Mouse (Mus musculus): Measurements from ENCODE around the gene Olfr1238.

The Olfr1238 gene

GRCm38 (mm10) chr2:89409576-89409975 is at the start of gene Olfr1238:
Gene Olfr1238, minus strand, starts transcription at chr2:89409676.
- no peak for DNase-seq (ENCODE audit: low spot score)

- no peak for DNase-seq (ENCODE audit: low spot score)
Measured at GRCm38 (mm10) chr2:89442900-89443299, 33.4 kb upstream of the Olfr1238 start, which contains the start of gene Olfr1240. Gene Olfr1240, minus strand, starts transcription at chr2:89443000.

GRCm38 (mm10) chr2:89420307-89420706 is 10.8 kb upstream of the Olfr1238 start, which contains the start of gene Olfr1239:
Gene Olfr1239, minus strand, starts transcription at chr2:89420407.
- DNase-seq (ENCODE audit: low spot score) = no peak

- DNase-seq (ENCODE audit: low spot score) = no peak
Measured at GRCm38 (mm10) chr2:89414557-89414956, 5.1 kb upstream of the Olfr1238 start.

GRCm38 (mm10) chr2:89400882-89401281 is 8.6 kb downstream of the Olfr1238 start:
- DNase-seq (ENCODE audit: low spot score) = no peak

- DNase-seq (ENCODE audit: low spot score) = no peak
Measured at GRCm38 (mm10) chr2:89364765-89365164, 44.7 kb downstream of the Olfr1238 start, which contains the start of gene Olfr1234. Gene Olfr1234, minus strand, starts transcription at chr2:89364865.
